Mouse (Mus musculus) liver, embryonic 11.5 days (tissue): ENCODE measurements around the gene Mettl8. TPM values are rescaled to one million over a fixed set of nuclear protein-coding genes. Genes with fewer than 3 reads are reported as not detected.

Source experiments
- ATAC-seq: fragments of 200-750 bp; cut with Nextera tagmentation; replicated peaks from 2 replicates; pipeline ENCODE4 v1.8.0; 2017; ENCODE audit warnings: moderate number of reproducible peaks, mild to moderate bottlenecking, moderate TSS enrichment, moderate library complexity; ENCODE audit not compliant: low FRiP score
- DNase-seq: peaks from one replicate; pipeline ENCODE4 v3.0.0-alpha.2; 2017; ENCODE audit warnings: low spot score
- H3K27ac ChIP-seq: fragments of 300-500 bp; sonication (generic); 2 replicates; pipeline ENCODE4 v1.5.1; 2014; ENCODE audit warnings: mild to moderate bottlenecking, low read depth, low read length, control low read depth
- H3K27me3 ChIP-seq: fragments of 300-500 bp; sonication (generic); replicated peaks from 2 replicates; pipeline ENCODE4 v1.6.1; 2014; ENCODE audit warnings: low read length, mixed read lengths; ENCODE audit not compliant: control insufficient read depth, insufficient read depth
- H3K36me3 ChIP-seq: fragments of 300-500 bp; sonication (generic); 2 replicates; pipeline ENCODE4 v1.6.1; 2014; ENCODE audit warnings: mild to moderate bottlenecking, low read length, moderate library complexity, mixed read lengths; ENCODE audit not compliant: control insufficient read depth, insufficient read depth
- H3K4me1 ChIP-seq: fragments of 300-500 bp; sonication (generic); replicated peaks from 2 replicates; pipeline ENCODE4 v1.6.1; 2014; ENCODE audit warnings: low read length, mixed read lengths; ENCODE audit not compliant: control insufficient read depth, insufficient read depth
- H3K4me2 ChIP-seq: fragments of 300-500 bp; sonication (generic); 2 replicates; pipeline ENCODE4 v1.6.1; 2014; ENCODE audit warnings: mild to moderate bottlenecking, control low read depth, moderate library complexity
- H3K4me3 ChIP-seq: fragments of 300-500 bp; sonication (generic); 2 replicates; pipeline ENCODE4 v1.5.1; 2014; ENCODE audit warnings: low read depth, low read length, control low read depth
- H3K9ac ChIP-seq: fragments of 300-500 bp; sonication (generic); 2 replicates; pipeline ENCODE4 v1.6.1; 2014; ENCODE audit warnings: low read depth, low read length, control low read depth
- H3K9me3 ChIP-seq: fragments of 300-500 bp; sonication (generic); 2 replicates; pipeline ENCODE4 v1.6.1; 2016; ENCODE audit warnings: low read length, inconsistent platforms, mixed read lengths; ENCODE audit not compliant: control insufficient read depth
- WGBS: fragments of 180-500 bp; shearing (Covaris S2); extraction: QIAGEN DNeasy Blood & Tissue Kit; methylation state at CpG from one replicate; pipeline ENCODE4 v1.1.7; 2014; 5-methylcytosine and 5-hydroxymethylcytosine counted together
- polyA plus RNA-seq: library from polyadenylated mRNA; unstranded; fragments of >200 nt; fragmentation: Nextera tagmentation; extraction: Ambion mirVana; gene quantifications from 2 replicates; pipeline ENCODE4 v1.2.1, GENCODE M21; 2014

Mettl8 gene
- polyA plus RNA-seq, 1 experiment from 2014 or later = 24.1 TPM

- no peak for ATAC-seq
- H3K4me3 ChIP-seq = no peak overlapping the region
- H3K9ac ChIP-seq = no peak overlapping the region
- WGBS = 42% methylated on average over 12 of the region's 12 CpGs
- H3K4me1 ChIP-seq = peaks cover 4% of the 10 kb centered on the region; the same call in 1 of the 2 replicates
- H3K27me3 ChIP-seq = no peaks in the 10 kb centered on the region
- H3K9me3 ChIP-seq = no peaks in the 10 kb centered on the region
- no peak overlapping the region for H3K4me2 ChIP-seq
- no peak overlapping the region for H3K27ac ChIP-seq
- DNase-seq = no peak
- no peaks in the 10 kb centered on the region for H3K36me3 ChIP-seq
These were observed 29.6 kb downstream of the Mettl8 start for GRCm38 (mm10) chr2:71025576-71026315.

GRCm38 (mm10) chr2:71023986-71024385, 31.4 kb downstream of the Mettl8 start:
- ATAC-seq = no peak
- DNase-seq = no peak
- H3K27ac ChIP-seq = no peak overlapping the region
- no peaks in the 10 kb centered on the region for H3K36me3 ChIP-seq
- 89% methylated on average over 6 of the region's 6 CpGs for WGBS
- no peak overlapping the region for H3K4me3 ChIP-seq
- H3K4me2 ChIP-seq = no peak overlapping the region
- no peak overlapping the region for H3K9ac ChIP-seq
- H3K4me1 ChIP-seq = peaks cover 9% of the 10 kb centered on the region
- H3K9me3 ChIP-seq = no peaks in the 10 kb centered on the region
- no peaks in the 10 kb centered on the region for H3K27me3 ChIP-seq

- Histone ChIP-seq H3K9me3 (no peaks in the 10 kb centered on the region), H3K27me3 (no peaks in the 10 kb centered on the region), H3K9ac (no peak overlapping the region), H3K4me1 (peaks cover 9% of the 10 kb centered on the region), H3K36me3 (no peaks in the 10 kb centered on the region), H3K4me3 (no peak overlapping the region), H3K27ac (no peak overlapping the region), H3K4me2 (no peak overlapping the region)
- DNase-seq (no peak), ATAC-seq (no peak)
- WGBS = 90% methylated on average over 6 of the region's 6 CpGs
These were observed 32.4 kb downstream of the Mettl8 start for GRCm38 (mm10) chr2:71022991-71023390.

- H3K27me3 ChIP-seq = no peaks in the 10 kb centered on the region
- no peaks in the 10 kb centered on the region for H3K36me3 ChIP-seq
- 88% methylated on average over 8 of the region's 8 CpGs for WGBS
- no peak overlapping the region for H3K27ac ChIP-seq
- no peaks in the 10 kb centered on the region for H3K9me3 ChIP-seq
- H3K4me2 ChIP-seq = no peak overlapping the region
- DNase-seq (no peak), ATAC-seq (no peak)
- no peak overlapping the region for H3K4me3 ChIP-seq
- peaks cover 8% of the 10 kb centered on the region for H3K4me1 ChIP-seq
- no peak overlapping the region for H3K9ac ChIP-seq
These were observed 34.7 kb downstream of the Mettl8 start for GRCm38 (mm10) chr2:71020674-71021073.

GRCm38 (mm10) chr2:71019704-71020375, 35.5 kb downstream of the Mettl8 start:
- Histone ChIP-seq H3K4me2 (no peak overlapping the region), H3K27me3 (no peaks in the 10 kb centered on the region), H3K36me3 (no peaks in the 10 kb centered on the region), H3K9me3 (no peaks in the 10 kb centered on the region), H3K27ac (no peak overlapping the region), H3K4me1 (peaks cover 5% of the 10 kb centered on the region; the same call in 1 of the 2 replicates), H3K4me3 (no peak overlapping the region), H3K9ac (no peak overlapping the region)
- DNase-seq (peak; percentile 20), ATAC-seq (no peak; the same call in 1 of the 2 replicates)
- 68% methylated on average over 8 of the region's 8 CpGs for WGBS

GRCm38 (mm10) chr2:71019277-71019676, 36.1 kb downstream of the Mettl8 start:
- no peak overlapping the region for H3K9ac ChIP-seq

GRCm38 (mm10) chr2:71013521-71013920, 41.9 kb downstream of the Mettl8 start:
- ATAC-seq (no peak), DNase-seq (peak; percentile 27)
- Histone ChIP-seq H3K36me3 (no peaks in the 10 kb centered on the region), H3K9me3 (no peaks in the 10 kb centered on the region), H3K4me3 (no peak overlapping the region), H3K27me3 (no peaks in the 10 kb centered on the region), H3K4me2 (no peak overlapping the region), H3K27ac (no peak overlapping the region), H3K9ac (no peak overlapping the region), H3K4me1 (no peaks in the 10 kb centered on the region)
- 90% methylated on average over 7 of the region's 7 CpGs for WGBS

More at GRCm38 (mm10) chr2:71019277-71019676, 36.1 kb downstream of the Mettl8 start:
- peak; percentile 24 for DNase-seq
- ATAC-seq = no peak
- no peaks in the 10 kb centered on the region for H3K9me3 ChIP-seq
- H3K4me1 ChIP-seq = peaks cover 5% of the 10 kb centered on the region; the same call in 1 of the 2 replicates
- WGBS = 82% methylated on average over 9 of the region's 9 CpGs
- no peaks in the 10 kb centered on the region for H3K27me3 ChIP-seq
- H3K4me3 ChIP-seq = no peak overlapping the region
- H3K4me2 ChIP-seq = no peak overlapping the region
- no peaks in the 10 kb centered on the region for H3K36me3 ChIP-seq
- H3K27ac ChIP-seq = no peak overlapping the region

- 85% methylated on average over 1 of the region's 1 CpGs for whole genome bisulfite sequencing
- H3K4me1 ChIP-seq = no peaks in the 10 kb centered on the region
- H3K27ac ChIP-seq = no peak overlapping the region
- H3K9ac ChIP-seq = no peak overlapping the region
- H3K36me3 ChIP-seq = no peaks in the 10 kb centered on the region
- no peak overlapping the region for H3K4me3 ChIP-seq
- no peak overlapping the region for H3K4me2 ChIP-seq
- no peaks in the 10 kb centered on the region for H3K9me3 ChIP-seq
- no peak for ATAC-seq
- no peak for DNase-seq
- H3K27me3 ChIP-seq = no peaks in the 10 kb centered on the region
These were observed 43.6 kb downstream of the Mettl8 start for GRCm38 (mm10) chr2:71011816-71012215.

GRCm38 (mm10) chr2:71004354-71004753, 51.0 kb downstream of the Mettl8 start:
- no peaks in the 10 kb centered on the region for H3K4me1 ChIP-seq
- no peak overlapping the region for H3K4me2 ChIP-seq
- WGBS = 88% methylated on average over 4 of the region's 4 CpGs
- H3K27ac ChIP-seq = no peak overlapping the region
- ATAC-seq = no peak
- no peak overlapping the region for H3K9ac ChIP-seq
- H3K4me3 ChIP-seq = no peak overlapping the region
- H3K36me3 ChIP-seq = no peaks in the 10 kb centered on the region
- H3K9me3 ChIP-seq = no peaks in the 10 kb centered on the region
- no peaks in the 10 kb centered on the region for H3K27me3 ChIP-seq
- DNase-seq = no peak
